In genomic region chr16:30193294-30194261, GRCm38 (mm10) we compare ENCODE assay signal across 9 mouse cellular contexts.
DNase-seq lines count a peak whose midpoint lies in the region; ATAC-seq and TF ChIP-seq lines count a peak whose summit lies in the region.
"Had no signal": no experiment of that assay in that cellular context is flagged by ENCODE, and none has a peak within 500 bp of the region (broad histone marks: within the 10 kb centered on the region; RNA-seq: fewer than 3 reads in every experiment).

No protein-coding gene starts in this region.

- ATAC-seq in intestine, embryonic 14.5 days (replicated peaks; ENCODE audit: low FRiP score, low TSS enrichment, low read depth) = 0 out of 2 replicates have a peak, but pooled peaks have one; percentile 28
- ATAC-seq in intestine, postnatal 0 days = no peak
- ATAC-seq in kidney, embryonic 15.5 days (replicated peaks; ENCODE audit: low FRiP score) = peak; percentile 48; the same call in 1 of the 2 replicates
- peak; percentile 81 for ATAC-seq in neural tube, embryonic 13.5 days (ENCODE audit: low read depth)

- H3K4me2 ChIP-seq in intestine, embryonic 14.5 days (ENCODE audit: low read length) = no peak overlapping the region
- H3K4me2 ChIP-seq in intestine, postnatal 0 days (replicated peaks; ENCODE audit: low read depth) = no peak overlapping the region
- H3K4me2 ChIP-seq in kidney, embryonic 15.5 days = 0 out of 2 replicates have a peak overlapping the region, but pooled peaks have one; percentile 17
- H3K4me2 ChIP-seq in neural tube, embryonic 13.5 days = no peak overlapping the region

- peaks cover 34% of the 10 kb centered on the region for H3K4me1 ChIP-seq in intestine, embryonic 14.5 days (replicated peaks; ENCODE audit: control insufficient read depth, insufficient read depth, low read length)
- peaks cover 17% of the 10 kb centered on the region for H3K4me1 ChIP-seq in intestine, postnatal 0 days (replicated peaks; ENCODE audit: control insufficient read depth, insufficient read depth, low read length)
- peaks cover 37% of the 10 kb centered on the region for H3K4me1 ChIP-seq in kidney, embryonic 15.5 days
- peaks cover 30% of the 10 kb centered on the region for H3K4me1 ChIP-seq in neural tube, embryonic 13.5 days (replicated peaks)

- DNase-seq in intestine, embryonic 14.5 days (ENCODE audit: low spot score) = no peak
- DNase-seq in cerebellum, adult 11-12 months = peak; percentile 57
- DNase-seq in gastrocnemius, postnatal 25 days = peak; percentile 62
- no peak for DNase-seq in right cerebral cortex, postnatal 36 days (ENCODE audit: low spot score in 2 of 2)
- DNase-seq in thymus, postnatal 36 days = no peak

- no peak overlapping the region for H3K9ac ChIP-seq in intestine, embryonic 14.5 days (ENCODE audit: low read length)
- no peak overlapping the region for H3K9ac ChIP-seq in intestine, postnatal 0 days (ENCODE audit: low read depth, low read length)
- H3K9ac ChIP-seq in kidney, embryonic 15.5 days = no peak overlapping the region
- H3K9ac ChIP-seq in neural tube, embryonic 13.5 days = no peak overlapping the region; the same call in 1 of the 2 replicates

- no peaks in the 10 kb centered on the region for H3K36me3 ChIP-seq in intestine, embryonic 14.5 days (ENCODE audit: control insufficient read depth, insufficient read depth, low read length)
- no peaks in the 10 kb centered on the region for H3K36me3 ChIP-seq in intestine, postnatal 0 days (ENCODE audit: control insufficient read depth, insufficient read depth)
- no peaks in the 10 kb centered on the region for H3K36me3 ChIP-seq in kidney, embryonic 15.5 days
- H3K36me3 ChIP-seq in neural tube, embryonic 13.5 days = no peaks in the 10 kb centered on the region

- no peak for TF ChIP-seq CTCF in intestine, postnatal 0 days (IDR thresholded peaks at IDR 0.05; ENCODE audit: low read depth)

- H3K27me3 ChIP-seq in intestine, embryonic 14.5 days (replicated peaks; ENCODE audit: control insufficient read depth, insufficient read depth, low read length) = no peaks in the 10 kb centered on the region
- no peaks in the 10 kb centered on the region for H3K27me3 ChIP-seq in intestine, postnatal 0 days (replicated peaks; ENCODE audit: control insufficient read depth, insufficient read depth, low read length)
- peaks cover 15% of the 10 kb centered on the region; the same call in 1 of the 2 replicates for H3K27me3 ChIP-seq in kidney, embryonic 15.5 days
- peaks cover 33% of the 10 kb centered on the region for H3K27me3 ChIP-seq in neural tube, embryonic 13.5 days

- H3K9me3 ChIP-seq in intestine, embryonic 14.5 days (ENCODE audit: control insufficient read depth, low read length) = no peaks in the 10 kb centered on the region
- H3K9me3 ChIP-seq in intestine, postnatal 0 days (ENCODE audit: control insufficient read depth) = no peaks in the 10 kb centered on the region
- H3K9me3 ChIP-seq in kidney, embryonic 15.5 days (replicated peaks) = no peaks in the 10 kb centered on the region
- H3K9me3 ChIP-seq in neural tube, embryonic 13.5 days = no peaks in the 10 kb centered on the region

- 39% methylated on average over 8 of the region's 8 CpGs for WGBS in intestine, embryonic 14.5 days
- WGBS in intestine, postnatal 0 days = 60% methylated on average over 8 of the region's 8 CpGs
- WGBS in kidney, embryonic 15.5 days = 33% methylated on average over 8 of the region's 8 CpGs
- 50% methylated on average over 8 of the region's 8 CpGs for WGBS in neural tube, embryonic 13.5 days

- no peak overlapping the region for H3K4me3 ChIP-seq in intestine, embryonic 14.5 days (ENCODE audit: low read depth, low read length)
- no peak overlapping the region for H3K4me3 ChIP-seq in intestine, postnatal 0 days (ENCODE audit: low read depth, low read length)
- no peak overlapping the region for H3K4me3 ChIP-seq in kidney, embryonic 15.5 days (replicated peaks)
- no peak overlapping the region for H3K4me3 ChIP-seq in neural tube, embryonic 13.5 days
- H3K4me3 ChIP-seq: megakaryocyte, embryonic 14.5 days had no signal

- 0 out of 2 replicates have a peak overlapping the region, but pooled peaks have one; percentile 18 for H3K27ac ChIP-seq in intestine, embryonic 14.5 days (ENCODE audit: low read depth)
- no peak overlapping the region for H3K27ac ChIP-seq in intestine, postnatal 0 days (ENCODE audit: low read depth, low read length)
- peak overlapping the region; percentile 71 for H3K27ac ChIP-seq in kidney, embryonic 15.5 days
- H3K27ac ChIP-seq in neural tube, embryonic 13.5 days (replicated peaks) = peak overlapping the region; percentile 52

Comparison
In these comparisons a context has a peak if more than half of its experiments do, and no peak if none do; other contexts are left out.
1. DNase-seq: peak in cerebellum, adult 11-12 months (single experiment) and gastrocnemius, postnatal 25 days (single experiment); none in intestine, embryonic 14.5 days (single experiment), right cerebral cortex, postnatal 36 days (0 of 2) and thymus, postnatal 36 days (0 of 2).